Mouse (Mus musculus) ES-Bruce4 (cell line): Measurements from ENCODE around the gene Cfap43.

ENCODE experiments used
- CTCF ChIP-seq: IDR thresholded peaks from one replicate; pipeline ENCODE4 v1.8.1; 2011; ENCODE audit warnings: low read depth, low read length
- EP300 ChIP-seq: IDR thresholded peaks from 2 replicates; pipeline ENCODE4 v1.6.1; 2011; ENCODE audit warnings: low read depth, low read length; ENCODE audit not compliant: insufficient read depth

DNA sequence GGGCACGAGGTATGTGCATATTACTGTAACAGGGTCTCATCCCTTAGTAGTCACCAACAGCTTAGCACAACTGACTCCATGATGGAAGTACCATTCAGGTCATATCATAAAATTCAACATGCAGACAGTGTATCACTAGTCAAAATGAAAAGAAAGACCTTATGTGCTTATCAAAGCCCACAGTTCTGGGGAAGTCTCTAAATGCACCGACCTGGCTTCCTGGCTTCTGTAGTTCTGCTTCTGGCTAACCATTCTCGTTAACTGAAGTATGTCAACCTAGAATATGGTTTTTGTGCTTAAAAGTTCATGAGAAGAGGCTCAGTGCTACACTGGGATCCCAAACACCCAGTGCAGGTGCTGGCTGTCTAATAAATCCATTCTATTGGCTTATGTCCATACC, 199.9 kb downstream of the Cfap43 start:
- TF ChIP-seq CTCF (no peak), EP300 (no peak)
